Mouse (Mus musculus) gastrocnemius, postnatal 4 days (tissue): Measurements from ENCODE around the gene Kmt2a. TPM values are rescaled to one million over a fixed set of nuclear protein-coding genes. Genes with fewer than 3 reads are reported as not detected.
"Not testable (repeated sequence)": the region's sequence is repeated elsewhere in the genome, so short reads cannot be mapped to it uniquely, and the experiment has no call there.

Experiments used
- DNase-seq, 2 experiments: peaks; one replicate each; pipeline ENCODE4 v3.0.0; 2021 to 2022; ENCODE audit warnings: low spot score in 2 of 2, mixed read lengths in 2 of 2
- total RNA-seq, 2 experiments: library from RNA; stranded (reverse); gene quantifications; 2 replicates each; pipeline ENCODE4 v1.2.3; 2021

Kmt2a gene
- total RNA-seq, 2 experiments from 2014 or later: 27.6 to 31.5 TPM

DNA sequence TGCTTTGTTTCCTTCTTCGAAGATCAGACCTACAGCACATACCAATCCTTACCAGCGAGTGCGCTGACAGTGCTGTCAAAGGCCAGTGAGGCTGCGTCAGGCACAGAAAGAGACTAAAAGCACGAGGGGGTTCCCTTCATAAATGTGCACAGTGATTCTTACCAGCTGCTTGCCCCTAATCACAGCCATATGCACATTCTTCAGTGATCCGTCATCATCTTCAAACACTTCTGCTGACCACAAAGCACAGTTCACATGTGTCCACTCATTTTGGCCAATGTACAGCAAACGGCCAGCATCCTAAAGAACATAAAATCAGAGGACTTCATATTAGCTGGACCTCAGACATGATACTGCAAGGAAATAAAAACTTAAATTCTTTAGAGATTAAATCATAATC, 54.4 kb downstream of the Kmt2a start:
- DNase-seq: no peak

DNA sequence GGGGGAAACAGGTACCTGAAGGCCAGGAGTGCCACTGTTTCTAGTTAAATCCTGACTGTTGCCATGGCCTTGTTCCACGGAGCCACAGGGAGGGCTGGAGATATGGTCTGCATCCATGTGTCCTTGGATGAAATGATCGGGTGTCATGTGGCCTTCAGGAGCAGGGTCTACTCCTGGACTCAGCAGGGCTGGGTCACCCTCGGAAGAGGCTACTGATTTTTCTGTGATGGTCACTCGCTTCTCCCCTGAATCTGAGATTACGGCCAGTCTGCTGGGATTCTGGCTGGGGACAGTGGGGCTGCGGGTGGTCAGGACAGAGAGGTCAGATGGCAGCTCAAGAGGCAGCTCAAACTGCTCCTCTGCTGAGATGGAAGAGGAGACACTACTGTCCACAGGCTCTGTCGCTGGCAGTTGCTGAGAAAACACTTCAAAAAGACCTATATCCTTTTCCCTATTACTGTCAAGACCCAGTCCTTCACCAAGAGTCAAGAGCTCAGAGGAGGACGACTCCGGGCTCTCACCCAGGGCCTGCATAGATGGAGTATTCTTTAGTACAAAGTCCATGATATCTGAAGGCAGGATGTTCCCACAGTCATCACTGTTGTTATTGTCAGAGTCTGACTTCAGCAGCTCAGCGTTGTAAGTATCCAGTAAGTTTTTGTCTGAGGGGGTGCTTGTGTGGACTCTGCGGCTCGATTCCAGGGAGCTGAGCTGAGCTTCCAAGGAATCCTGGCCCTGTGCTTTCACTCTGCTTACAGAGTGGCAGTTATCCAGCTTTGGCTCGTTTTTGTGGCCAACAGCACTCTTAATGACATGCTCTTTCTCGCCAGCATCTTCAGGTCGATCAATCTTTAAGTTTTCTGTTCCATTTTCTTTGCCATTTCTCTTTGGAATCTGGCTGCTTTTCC, 60.9 kb downstream of the Kmt2a start:
- DNase-seq: peak in 1 of 2 experiments; percentile 68

DNA sequence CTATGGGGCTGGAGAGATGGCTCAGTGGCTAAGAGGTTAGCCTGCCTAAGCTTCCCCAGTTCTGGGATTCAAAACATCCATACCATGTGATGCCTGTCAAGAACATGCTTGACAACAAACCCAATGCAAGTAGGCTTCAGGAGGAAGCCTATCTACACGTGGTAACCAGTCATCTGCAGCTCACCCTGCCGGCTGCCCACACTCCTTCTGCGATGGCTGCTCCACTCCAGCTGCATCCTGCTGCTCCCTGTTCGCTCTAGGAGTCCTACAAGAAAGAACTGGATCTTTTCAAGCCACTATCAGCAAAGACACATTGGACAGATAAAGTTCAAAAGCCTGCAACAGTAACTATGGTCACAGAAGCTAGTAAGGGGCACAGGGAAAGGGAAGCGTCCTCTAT, 63.6 kb downstream of the Kmt2a start:
- no peak for DNase-seq

DNA sequence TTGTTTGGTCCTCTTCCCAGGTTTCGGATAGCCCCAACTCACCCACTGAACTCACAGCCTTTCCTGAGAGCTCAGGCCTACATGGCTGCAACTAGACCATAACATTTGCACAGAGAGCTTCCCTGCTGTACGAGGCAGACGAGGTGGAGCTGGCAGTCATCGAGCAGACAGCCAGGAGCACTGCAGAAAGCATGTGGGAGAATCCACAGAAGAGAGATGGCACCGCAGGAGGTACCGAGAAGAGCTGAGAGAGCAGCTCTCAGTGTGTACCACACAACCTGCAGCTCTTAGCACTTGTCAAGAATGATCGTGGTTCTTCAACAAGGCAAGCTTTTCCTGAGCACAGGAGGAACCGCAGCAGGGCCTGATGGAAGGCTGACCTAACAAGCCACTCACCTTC, 66.9 kb downstream of the Kmt2a start:
- no peak for DNase-seq

DNA sequence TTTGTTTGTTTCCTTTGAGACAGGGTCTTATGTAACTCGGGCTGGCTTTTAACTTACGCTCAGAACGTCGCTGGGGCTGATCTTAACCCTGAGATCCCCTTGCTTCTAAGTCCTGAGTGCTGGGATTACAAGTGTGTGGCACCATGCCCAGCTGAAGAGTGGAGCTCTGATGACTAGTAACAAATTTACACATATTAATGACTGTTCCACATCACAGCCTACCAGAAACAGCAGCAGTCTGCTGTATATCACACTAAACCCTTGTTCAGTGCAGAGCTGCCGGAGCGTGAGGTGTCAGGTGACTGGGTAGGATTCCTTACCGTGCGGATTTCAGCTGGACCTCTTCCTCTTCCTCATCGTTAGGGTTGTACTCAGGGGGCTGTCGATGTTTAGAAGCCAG, 70.8 kb downstream of the Kmt2a start:
- no peak for DNase-seq

DNA sequence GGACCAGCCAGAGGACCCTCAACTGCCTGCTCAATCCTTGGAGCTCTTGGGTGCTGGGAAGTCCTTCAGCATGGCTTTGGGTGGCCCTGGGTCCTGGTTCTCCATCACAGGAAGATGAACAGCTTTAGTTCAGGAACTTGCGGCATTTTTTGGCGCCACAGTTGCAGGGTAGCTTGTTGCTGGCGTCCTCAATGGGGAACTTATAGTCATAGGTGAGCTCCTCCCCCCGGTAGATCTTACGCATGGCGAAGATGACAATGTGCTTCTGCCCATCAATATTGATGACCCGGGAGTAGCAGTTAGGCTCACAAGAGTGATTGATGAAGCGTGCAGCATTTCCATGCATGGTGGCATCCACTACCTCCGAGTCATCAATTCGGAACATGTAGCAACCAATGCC, 73.3 kb downstream of the Kmt2a start:
- DNase-seq: no peak

DNA sequence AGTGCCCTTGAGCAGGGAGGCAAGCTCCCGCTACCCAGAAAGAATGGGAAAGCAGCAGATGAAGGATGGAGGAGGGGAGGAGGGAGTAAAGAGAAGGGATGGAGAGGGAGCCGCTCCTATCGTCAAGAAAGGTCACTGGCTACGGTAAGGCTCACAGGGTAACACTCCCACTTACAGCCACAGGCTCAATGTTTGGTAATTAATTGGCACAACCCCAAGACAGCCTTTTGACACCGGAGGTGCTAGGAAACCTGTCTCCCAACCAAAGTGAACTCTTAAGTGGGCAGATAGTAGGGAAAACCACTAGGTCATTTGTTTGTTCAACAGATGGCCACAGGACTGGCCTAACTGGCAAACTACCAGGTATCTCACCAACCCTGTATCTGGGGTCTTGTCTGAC, 74.0 kb downstream of the Kmt2a start:
- DNase-seq: no peak

DNA sequence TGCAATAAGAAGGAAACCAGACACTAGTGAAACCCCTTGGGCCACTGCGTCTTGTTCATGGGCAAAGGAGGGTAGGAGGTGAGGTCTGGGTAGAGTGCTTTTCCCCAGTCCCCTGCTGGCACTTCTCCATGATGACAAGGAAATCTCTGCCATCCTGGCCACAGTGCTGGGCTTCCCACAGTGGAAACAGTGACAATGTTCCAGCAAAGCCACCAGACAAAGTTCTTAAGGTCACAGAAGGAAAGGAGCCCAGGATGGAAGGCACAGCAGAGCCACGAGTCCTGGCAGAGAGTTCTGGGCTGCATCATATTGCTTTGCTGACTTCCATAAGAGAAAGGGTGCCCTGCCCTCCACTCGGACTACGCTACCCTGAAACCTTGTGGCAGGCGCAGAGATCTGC, 75.6 kb downstream of the Kmt2a start:
- DNase-seq: no peak

DNA sequence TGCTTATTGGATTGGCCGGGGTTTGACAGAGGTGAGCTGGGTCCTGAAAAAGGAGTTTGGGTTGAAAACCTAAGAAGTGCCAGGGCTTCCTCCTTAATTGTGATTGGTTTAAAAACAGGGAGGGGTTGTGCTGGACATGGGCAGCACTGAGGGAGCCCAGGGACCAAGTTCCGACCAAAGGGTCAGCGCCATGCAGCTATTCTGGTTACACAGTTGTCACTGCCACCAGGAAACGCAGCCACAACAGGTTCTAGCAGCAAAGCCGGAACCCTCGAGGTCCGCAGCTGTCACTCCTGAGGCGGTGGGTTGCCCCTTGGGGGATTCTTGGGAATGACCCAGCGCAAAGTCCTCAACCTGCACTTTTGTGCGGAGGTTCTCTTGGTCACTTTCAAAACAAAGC, 76.4 kb downstream of the Kmt2a start:
- DNase-seq: no peak

DNA sequence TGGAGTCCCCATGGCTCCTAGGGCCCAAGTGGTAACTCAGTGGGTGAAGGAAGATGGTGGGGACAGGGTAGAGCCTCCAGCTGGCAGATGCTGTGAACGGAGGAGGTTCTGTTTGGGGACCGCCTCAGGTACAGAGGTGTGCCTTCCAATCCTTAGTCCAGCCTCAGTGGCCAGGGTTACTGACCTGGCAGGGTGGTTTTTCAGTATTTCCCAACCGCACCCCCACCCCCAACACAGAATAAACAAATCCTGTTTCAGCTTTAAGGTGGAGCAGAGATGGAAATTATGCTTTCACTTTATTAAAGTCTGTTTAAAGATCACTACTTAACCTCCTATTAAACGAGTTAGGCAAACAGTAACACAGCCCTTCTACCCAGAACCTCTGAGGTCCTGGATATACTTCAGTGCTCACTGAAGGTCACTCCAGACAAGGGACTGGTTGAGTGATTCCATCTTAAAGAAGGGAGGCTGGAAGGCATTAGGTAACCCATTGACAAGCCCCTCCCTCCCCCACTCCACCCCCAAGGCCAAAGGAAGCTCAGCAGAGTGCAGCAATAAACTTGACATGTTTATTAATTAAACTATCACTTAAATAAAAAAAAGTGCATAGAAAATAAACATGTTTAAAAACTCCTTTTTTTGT, 78.2 kb downstream of the Kmt2a start, which contains the start of gene Ttc36:
TSS of gene Ttc36 (minus strand) at position 265 of the 643 bp plus-strand sequence.
- DNase-seq: no peak

DNA sequence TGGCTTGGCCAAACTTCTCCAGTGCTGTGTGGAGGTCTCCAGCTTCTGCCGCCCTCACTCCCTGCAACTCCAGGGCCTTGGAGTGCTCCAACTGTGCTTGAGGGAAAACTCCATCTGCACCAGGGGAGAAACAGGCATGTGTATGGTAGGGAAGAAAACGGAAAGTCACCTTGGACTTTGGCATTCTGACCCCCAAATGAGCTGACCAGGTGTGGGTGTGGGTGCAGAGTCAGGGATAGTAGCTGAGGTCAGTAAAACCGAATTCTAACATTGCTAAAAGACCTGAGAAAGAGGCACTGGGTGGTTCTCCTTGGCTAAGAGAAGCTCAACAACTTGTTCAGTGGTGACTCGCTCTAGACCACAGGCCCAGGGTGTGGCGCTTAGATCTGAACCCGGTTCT, 79.4 kb downstream of the Kmt2a start:
- no peak for DNase-seq

DNA sequence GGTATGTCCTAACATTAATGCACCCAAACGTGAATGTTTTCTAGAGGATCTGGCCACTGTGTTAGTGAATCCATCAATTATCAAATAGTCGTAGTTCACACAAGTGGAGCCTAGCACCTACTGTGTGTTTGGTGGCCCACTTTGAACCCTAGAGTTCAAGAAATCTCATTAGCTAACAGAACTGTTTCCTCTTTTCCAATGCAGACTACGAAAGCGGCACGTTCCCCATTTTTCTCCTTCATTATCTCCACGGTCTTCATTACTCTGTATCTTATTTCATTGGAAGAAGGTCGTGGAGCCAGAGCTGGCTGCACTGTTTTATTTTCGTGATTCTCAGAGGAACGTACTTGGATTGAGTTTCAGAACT, 81.2 kb downstream of the Kmt2a start:
- DNase-seq: no peak

DNA sequence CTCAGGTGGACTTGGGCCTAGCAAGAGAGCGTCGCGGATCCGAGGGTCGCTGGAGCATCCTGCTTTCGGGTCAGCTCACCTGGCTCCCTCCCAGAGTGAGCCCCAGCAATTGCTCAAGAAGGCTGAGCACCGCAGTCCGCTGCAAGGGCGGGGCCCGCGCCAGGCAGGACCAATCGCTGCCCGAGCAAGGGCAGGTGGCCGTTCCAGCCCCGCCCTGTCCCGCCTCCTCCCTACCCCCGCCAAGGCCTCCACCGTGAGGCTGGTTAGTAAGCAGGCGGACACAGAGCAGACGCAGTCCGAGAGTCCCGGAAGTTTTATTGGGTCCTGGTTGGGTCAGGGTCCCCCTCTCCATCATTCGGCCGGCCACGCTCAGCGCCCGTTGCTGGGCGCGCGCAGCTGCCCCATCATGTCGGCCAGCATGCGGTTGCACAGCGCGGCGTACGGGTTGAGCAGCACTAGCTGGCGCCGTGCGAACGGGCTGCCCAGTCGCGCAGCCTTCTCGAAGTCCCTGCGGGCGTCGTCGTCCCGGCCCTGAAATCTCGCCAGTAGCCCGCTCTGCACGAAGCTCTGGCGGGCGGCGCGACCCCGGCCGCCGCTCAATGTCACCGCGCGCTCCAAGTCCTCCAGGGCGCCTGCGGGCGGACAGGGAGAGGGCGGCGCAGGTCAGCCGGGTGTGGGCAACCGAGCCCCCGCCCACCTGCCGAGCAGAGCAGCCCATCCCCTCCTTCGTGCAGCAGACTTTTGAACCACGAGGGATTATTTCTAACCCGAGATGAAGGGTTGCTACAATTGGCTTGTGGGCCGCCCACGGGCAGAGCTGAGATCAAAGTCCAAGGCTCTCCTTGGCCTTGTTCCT, 81.8 kb downstream of the Kmt2a start, which contains the start of gene Tmem25:
TSS of gene Tmem25 (minus strand) at position 206 of the 856 bp plus-strand sequence.
- DNase-seq: peak; percentile 63 to 77

DNA sequence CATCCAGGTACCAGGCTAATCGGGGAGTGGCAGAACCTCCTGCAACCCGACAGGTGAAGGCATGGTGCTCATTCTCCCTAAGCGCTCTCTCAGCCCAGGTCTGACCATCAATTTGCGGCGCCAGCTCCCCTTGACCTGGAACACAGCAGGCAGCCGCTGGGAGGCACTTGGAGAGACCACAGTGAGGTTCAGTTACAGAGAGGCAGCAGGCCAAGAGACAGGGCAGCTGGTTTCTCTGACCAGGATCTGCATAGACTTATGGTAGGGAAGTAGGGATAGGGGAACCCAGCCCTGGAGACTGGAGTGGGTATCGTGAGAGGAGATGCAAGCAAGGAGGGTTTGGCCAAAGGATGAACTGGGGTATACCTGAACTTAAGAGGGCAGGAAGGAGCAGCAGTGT, 82.8 kb downstream of the Kmt2a start:
- no peak for DNase-seq

DNA sequence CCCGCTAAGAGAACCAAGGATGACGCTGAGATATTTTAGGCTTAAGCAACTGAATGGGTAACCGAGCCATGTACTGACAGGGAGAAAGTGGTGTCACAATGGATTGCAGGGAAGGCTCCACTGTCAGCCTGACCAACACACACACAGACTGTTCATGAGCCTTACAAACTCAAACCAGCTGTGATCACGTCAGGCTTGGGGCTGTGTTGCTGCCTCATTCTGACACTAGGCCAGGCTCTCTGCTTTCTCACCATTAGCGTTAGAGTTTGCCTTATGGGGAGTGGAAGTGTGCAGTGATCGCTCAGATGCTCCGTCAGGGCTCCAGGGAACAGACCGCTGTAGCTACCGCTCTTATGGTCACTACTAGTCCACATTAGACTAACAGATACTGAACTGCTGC, 88.3 kb downstream of the Kmt2a start:
- no peak for DNase-seq

DNA sequence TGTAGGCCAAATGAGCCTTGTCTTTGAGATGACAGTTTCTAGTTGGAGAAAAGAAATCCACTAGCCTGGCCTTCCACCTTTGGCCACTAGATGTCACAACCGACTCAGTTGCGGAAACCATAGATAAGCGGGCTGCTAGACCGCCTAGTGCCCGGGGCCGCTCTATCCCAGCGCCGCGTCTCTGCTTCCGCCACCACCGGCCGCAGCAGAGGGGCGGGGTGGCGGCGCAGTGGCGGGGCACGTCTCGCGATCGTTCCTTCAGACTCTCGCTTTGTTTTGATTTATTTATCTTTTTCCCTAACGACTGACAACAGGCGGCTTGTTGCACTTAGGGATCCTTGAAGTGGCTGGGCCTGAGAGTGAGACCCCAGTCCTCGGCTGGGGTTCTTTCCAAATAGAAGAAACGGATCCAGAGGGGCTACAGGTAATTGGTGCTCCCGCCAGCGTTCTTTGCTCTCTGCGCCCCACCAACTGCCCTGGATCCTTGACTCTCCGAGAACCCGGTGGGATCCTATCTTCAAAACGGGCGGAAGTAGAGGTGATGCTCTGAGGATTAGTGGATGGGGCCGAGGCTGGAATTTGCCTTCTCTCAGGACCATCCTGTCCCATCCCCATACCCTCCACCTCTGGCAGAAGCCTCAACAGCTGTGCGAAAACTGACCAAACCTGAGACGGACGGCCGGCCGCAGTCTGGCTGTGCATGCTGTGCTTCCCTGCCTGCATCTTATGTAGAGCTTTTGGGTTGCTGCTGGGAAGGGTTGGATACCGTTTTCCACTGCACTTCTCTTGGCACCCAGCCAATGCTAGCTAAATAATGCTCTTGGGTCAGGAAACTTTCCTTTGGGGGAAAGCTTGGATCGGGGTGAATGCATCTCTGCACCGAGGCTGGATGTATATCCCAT, 108.1 kb downstream of the Kmt2a start:
- DNase-seq: peak; percentile 85 to 92

DNA sequence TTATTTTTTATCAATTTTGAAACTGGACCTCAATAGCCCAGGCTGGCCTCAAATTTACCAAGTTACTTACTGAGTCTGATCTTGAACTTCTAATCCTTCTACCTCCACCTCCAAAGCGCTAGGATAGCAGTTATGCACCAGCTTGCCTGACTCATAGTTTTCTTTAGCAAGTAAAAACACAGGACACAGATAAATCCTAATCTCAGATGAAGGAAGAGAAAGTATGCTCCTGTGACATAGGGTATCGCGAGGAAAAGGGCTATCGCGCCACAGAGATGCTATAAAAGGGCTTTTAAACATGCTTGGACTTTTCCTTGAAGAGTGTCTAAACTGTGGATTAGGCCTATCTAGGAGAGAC, 108.7 kb downstream of the Kmt2a start:
- DNase-seq: no peak

DNA sequence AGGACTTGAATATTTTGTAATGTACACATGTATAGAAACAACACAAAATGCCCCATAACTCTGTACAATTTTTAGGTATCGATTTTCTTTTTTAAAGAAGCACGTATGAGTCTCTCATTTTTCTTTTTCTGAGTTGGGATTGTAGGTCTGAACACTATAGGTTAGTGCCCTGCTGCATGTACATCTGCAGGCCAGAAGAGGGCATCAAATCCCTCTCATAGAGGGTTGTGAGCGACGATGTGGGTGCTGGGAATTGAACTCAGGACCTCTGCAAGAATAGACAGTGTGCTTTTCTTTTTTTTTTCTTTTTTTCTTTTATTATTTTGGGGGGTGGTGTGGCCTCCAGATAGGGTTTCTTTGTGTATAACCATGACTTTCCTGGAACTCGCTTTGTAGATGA, 109.7 kb downstream of the Kmt2a start:
- no peak for DNase-seq

DNA sequence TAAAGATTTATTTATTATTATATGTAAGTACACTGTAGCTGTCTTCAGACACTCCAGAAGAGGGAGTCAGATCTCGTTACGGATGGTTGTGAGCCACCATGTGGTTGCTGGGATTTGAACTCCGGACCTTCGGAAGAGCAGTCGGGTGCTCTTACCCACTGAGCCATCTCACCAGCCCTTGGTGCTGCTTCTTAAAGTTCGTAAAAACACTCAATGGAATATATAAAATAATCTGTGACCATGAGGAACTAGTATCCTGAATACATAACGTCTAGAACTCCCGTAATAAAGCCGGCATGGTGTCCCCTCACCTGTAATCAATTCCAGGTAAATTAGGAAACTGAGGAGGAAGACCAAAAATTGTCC, 113.1 kb downstream of the Kmt2a start:
- not testable (repeated sequence) for DNase-seq

DNA sequence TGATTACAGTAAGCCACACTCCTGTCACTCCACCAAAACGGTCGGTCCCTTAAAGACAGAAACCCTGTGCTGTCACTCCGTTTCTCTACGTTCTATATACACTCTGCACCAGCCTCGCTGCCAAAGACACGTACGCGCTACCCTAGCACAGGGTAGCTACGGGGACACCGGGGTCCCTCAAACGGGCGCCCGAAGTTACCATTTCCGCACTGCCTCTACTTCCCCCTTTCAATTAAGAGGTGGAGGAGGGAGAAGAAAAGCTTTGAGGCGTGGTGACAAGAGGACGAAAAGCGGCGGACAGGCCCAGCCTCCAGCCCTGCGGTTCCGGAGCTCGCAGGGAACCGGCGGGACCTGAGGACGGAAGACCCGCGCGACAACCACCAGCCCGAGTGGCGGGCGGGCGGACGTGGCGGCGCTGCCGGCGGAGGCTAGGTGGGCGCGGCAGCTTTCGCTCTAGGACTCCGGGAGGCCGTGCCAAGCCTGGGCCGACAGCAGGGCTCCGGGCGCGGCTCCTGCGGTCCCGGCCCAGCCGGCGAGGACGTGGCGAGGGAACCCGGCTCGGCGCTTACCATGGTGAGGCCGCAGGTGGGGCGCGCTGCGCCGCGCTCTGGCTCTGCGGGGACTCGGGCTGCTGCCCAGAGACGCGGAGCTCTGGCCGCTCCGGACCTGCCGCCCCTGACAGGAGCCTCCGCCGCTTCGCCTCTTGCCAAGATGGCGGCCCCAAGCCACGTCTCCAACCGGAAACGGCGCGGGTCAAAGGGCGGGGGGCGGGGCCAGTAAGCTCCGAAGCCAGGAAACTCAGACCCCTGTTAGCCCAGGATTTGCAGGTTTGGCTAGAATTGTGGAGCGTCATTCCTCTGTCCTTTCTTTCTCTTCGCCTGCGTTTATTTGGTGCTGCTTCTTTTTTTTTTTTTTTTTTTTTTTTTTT, 113.7 kb downstream of the Kmt2a start, which contains the start of the genes Arcn1 and Ift46:
TSS of gene Arcn1 (minus strand) at position 745 of the 928 bp plus-strand sequence.
TSS of gene Ift46 (plus strand) at position 808 of the 928 bp plus-strand sequence.
- peak; percentile 74 to 84 for DNase-seq
